Mouse (Mus musculus) gastrocnemius, adult 2 months (tissue): ENCODE measurements around the gene Fnip1. TPM values are rescaled to one million over a fixed set of nuclear protein-coding genes. Genes with fewer than 3 reads are reported as not detected.
A peak's percentile ranks its signal among the peaks of the same experiment; 100 is the strongest.

Experiments used
- DNase-seq: peaks from one replicate; pipeline ENCODE4 v3.0.0; 2022
- H3K27ac ChIP-seq: fragments of 200-600 bp; 2 replicates; pipeline ENCODE4 v1.8.1; 2022; ENCODE audit warnings: mild to moderate bottlenecking
- H3K4me3 ChIP-seq: fragments of 200-600 bp; 2 replicates; pipeline ENCODE4 v1.8.1; 2022; ENCODE audit warnings: mild to moderate bottlenecking, moderate library complexity
- CTCF ChIP-seq: fragments of 200-600 bp; IDR thresholded peaks from 2 replicates; pipeline ENCODE4 v1.8.1; 2022; ENCODE audit warnings: antibody characterized with exemption, mild to moderate bottlenecking, moderate library complexity
- intact Hi-C: fragments of 180-260 bp; cut with DNase I; formaldehyde crosslinking; loops from one replicate; pipeline ENCODE4 v1.15.1; 2025
- total RNA-seq, 2 experiments: library from RNA; stranded (reverse); gene quantifications; 2 replicates each; pipeline ENCODE4 v1.2.3; 2021

The Fnip1 gene
- total RNA-seq, 2 experiments from 2014 or later, result 28.7 to 35.9 TPM

DNA sequence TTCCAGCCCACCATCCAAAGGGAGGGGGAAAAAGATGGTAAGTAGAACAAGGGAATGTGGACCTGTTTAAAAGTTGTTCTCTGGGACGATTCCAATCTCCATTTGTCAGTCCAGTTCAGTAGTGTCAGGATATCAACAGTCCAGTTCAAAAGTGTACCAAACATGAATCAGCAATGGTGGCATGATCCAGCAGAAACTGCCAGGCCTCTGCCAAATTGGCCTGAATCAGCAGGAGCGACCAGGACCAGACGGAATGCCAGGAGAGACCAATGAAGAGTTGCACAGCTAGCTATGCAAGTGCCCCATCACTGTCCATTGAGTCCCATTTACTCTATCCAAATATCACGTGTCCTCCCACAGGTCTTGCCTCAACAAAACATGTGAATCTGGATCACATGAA lies 34.2 kb downstream of the Fnip1 start:
- Histone ChIP-seq H3K4me3 (no peak overlapping the region), H3K27ac (no peak overlapping the region)
- intact Hi-C loops, result no loop called here
- TF ChIP-seq CTCF, result no peak
- DNase-seq, result no peak

DNA sequence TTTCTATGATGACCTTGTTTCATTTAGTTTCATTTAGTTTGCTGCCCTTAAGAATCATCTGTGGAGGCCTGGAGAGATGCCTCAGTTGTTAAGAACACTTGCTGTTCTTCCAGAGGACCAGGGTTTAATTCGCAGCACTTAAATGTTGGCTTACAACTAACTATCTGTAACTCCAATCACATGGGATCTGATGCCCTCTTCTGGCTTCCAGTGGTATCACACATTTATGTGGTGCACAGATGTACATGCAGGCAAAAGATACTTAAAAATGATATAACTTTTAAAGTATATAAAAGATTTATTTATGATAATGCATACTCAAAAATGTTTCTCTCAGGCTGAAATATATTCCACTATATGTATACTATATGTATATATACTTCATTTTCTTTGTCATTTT lies 40.4 kb downstream of the Fnip1 start:
- no peak for DNase-seq
- Histone ChIP-seq H3K4me3 (no peak overlapping the region), H3K27ac (no peak overlapping the region)
- peak; percentile 65 for TF ChIP-seq CTCF
- intact Hi-C loops, result loop anchor here (2.0 kb wide), 1 partner anchor 122 kb away; no protein-coding TSS in a partner anchor

- intact Hi-C loops, result no loop called here
- H3K27ac ChIP-seq, result no peak overlapping the region
- DNase-seq, result no peak
- no peak overlapping the region for H3K4me3 ChIP-seq
- no peak for TF ChIP-seq CTCF
Observed at GRCm38 (mm10) chr11:54486041-54486440, 48.0 kb downstream of the Fnip1 start.

- Histone ChIP-seq H3K27ac (no peak overlapping the region), H3K4me3 (no peak overlapping the region)
- intact Hi-C loops, result no loop called here
- TF ChIP-seq CTCF, result no peak
- no peak for DNase-seq
Observed at GRCm38 (mm10) chr11:54491946-54492558, 54.1 kb downstream of the Fnip1 start.

DNA sequence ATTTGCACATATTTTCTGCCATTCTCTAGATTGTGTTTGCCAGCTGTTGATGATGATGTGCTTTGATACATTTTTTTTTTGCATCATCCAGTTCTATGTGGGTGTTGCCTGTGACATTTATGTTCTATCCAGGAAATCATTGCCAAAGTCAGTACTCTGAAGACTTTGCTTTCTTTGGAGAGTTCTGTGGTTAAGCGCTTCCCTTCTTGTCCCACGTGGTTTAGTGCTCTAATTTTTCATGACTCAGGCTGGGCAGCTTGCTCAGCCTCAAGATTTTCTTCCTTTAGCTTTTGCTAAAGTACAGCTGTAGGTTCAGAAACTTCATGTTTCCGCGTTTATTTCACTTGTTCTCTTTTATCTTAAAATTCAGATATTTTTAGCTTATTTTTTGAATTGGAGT lies 54.6 kb downstream of the Fnip1 start:
- DNase-seq, result no peak
- intact Hi-C loops, result no loop called here
- TF ChIP-seq CTCF, result no peak
- Histone ChIP-seq H3K27ac (no peak overlapping the region), H3K4me3 (no peak overlapping the region)

- no peak overlapping the region for H3K27ac ChIP-seq
- TF ChIP-seq CTCF, result no peak
- DNase-seq, result no peak
- no peak overlapping the region for H3K4me3 ChIP-seq
- intact Hi-C loops, result no loop called here
Observed at GRCm38 (mm10) chr11:54499838-54500237, 61.8 kb downstream of the Fnip1 start.

- no peak overlapping the region for H3K4me3 ChIP-seq
- intact Hi-C loops, result no loop called here
- DNase-seq, result no peak
- no peak for TF ChIP-seq CTCF
- H3K27ac ChIP-seq, result no peak overlapping the region
Observed at GRCm38 (mm10) chr11:54502546-54503245, 64.7 kb downstream of the Fnip1 start.

DNA sequence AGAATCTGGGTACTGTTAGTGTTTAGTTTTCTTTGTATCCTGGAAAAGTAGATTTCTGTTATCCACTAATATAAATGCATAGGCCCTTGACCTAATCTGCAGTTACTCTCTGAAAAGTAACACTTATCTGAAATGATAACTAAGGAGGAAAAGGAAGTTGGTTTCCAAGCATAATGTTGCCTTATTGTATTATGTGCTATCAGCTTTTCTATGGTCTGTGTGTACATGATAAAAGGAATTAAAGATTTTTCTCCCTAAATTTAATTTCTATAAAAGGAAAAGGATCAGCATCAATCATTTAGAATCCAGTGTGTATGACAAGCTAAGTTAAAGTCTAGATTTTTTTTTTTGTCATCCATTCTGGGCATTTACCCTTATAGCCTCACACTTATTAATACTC lies 75.6 kb downstream of the Fnip1 start:
- Histone ChIP-seq H3K4me3 (no peak overlapping the region), H3K27ac (no peak overlapping the region)
- no peak for DNase-seq
- intact Hi-C loops, result no loop called here
- no peak for TF ChIP-seq CTCF

DNA sequence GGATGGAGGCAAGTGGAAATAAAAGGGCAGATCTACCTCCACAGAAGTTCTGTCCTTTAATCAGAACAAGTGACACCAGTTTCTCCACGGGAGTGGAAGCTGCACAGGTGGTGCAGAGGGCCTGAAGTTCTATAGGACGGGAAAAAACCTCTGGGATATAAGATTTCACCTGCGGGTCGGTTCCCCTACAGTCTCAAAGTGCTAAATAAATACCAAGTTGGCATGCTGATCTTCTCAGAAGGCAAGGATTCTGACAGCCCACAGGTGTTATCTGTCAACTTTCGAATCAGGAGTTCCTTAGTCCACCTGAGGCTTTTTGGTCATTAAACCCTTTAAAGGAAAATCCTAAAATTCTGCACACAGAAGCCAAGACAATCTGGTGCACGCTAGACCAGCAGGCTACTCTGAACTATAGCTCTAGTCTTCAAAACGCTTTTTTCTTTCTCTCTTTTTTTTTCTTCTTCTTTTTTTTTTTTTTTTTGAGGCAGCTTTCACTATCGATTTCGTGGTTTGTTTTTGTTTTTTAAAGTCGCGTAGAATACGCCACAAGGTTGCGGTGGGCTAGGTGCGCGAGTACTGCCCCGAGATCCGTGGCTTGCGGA lies 84.0 kb downstream of the Fnip1 start:
- TF ChIP-seq CTCF, result no peak
- no peak for DNase-seq
- H3K27ac ChIP-seq, result peak overlapping the region; percentile 99
- intact Hi-C loops, result loop anchor here (5.0 to 10.0 kb wide), 2 partner anchors 85 to 407 kb away; partner anchors contain the start of gene Fnip1
- peak overlapping the region; percentile 91 for H3K4me3 ChIP-seq

GRCm38 (mm10) chr11:54522529-54523430 lies 84.8 kb downstream of the Fnip1 start, which contains the start of gene Rapgef6:
Rapgef6 (plus strand) TSS chr11:54522847.
- Histone ChIP-seq H3K27ac (peak within 1 kb of the TSS; percentile 99), H3K4me3 (peak within 1 kb of the TSS; percentile 91)
- intact Hi-C loops, result loop anchor here (5.0 to 10.0 kb wide), 2 partner anchors 85 to 408 kb away; partner anchors contain the start of gene Fnip1
- TF ChIP-seq CTCF, result no peak
- DNase-seq, result peak; percentile 99

GRCm38 (mm10) chr11:54523431-54524001 lies 85.5 kb downstream of the Fnip1 start:
- intact Hi-C loops, result loop anchor here (5.0 to 10.0 kb wide), 2 partner anchors 86 to 409 kb away; partner anchors contain the start of gene Fnip1
- peak overlapping the region; percentile 91 for H3K4me3 ChIP-seq

DNA sequence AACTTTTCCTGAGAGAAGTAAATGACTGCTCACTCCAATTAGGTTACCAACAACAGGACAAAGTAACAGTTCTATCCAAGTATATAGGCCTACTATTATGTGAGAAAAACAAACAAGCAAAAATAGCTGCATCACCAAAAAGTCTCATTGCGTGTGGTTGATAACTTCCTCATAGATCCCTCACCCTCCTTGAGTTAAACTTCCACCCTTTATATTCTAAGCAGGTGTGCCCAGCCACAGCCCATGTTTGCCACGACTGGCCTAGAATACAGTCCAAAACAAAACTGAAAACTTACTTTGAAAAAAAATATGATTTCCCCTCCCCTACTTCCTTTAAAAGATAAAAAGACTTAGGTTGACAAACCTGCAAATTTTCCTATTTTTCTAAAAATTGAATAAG lies 90.0 kb downstream of the Fnip1 start:
- DNase-seq, result no peak
- intact Hi-C loops, result loop anchor here (10.0 kb wide), 1 partner anchor 413 kb away; no protein-coding TSS in a partner anchor
- TF ChIP-seq CTCF, result no peak
- Histone ChIP-seq H3K4me3 (no peak overlapping the region), H3K27ac (no peak overlapping the region)

More at GRCm38 (mm10) chr11:54523431-54524001, 85.5 kb downstream of the Fnip1 start:
- TF ChIP-seq CTCF, result no peak
- DNase-seq, result no peak
- peak overlapping the region; percentile 99 for H3K27ac ChIP-seq
